Mouse (Mus musculus) left cerebral cortex, postnatal 14 days (tissue): ENCODE data around the gene Ctxn2. TPM values are rescaled to one million over a fixed set of nuclear protein-coding genes. Genes with fewer than 3 reads are reported as not detected.
A peak's percentile ranks its signal among the peaks of the same experiment; 100 is the strongest.

Experiments used
- DNase-seq, 2 experiments: peaks; one replicate each; pipeline ENCODE4 v3.0.0; 2021 to 2022; ENCODE audit warnings: low spot score in 2 of 2, mixed read lengths in 1 of 2
- intact Hi-C: fragments of 180-260 bp; cut with DNase I; formaldehyde crosslinking; loops from one replicate; pipeline ENCODE4 v1.15.1; 2025
- total RNA-seq, 2 experiments: library from RNA; stranded (reverse); gene quantifications; 2 replicates each; pipeline ENCODE4 v1.2.3; 2021

The Ctxn2 gene
- total RNA-seq, 2 experiments from 2014 or later: 5.5 to 8.1 TPM

DNA sequence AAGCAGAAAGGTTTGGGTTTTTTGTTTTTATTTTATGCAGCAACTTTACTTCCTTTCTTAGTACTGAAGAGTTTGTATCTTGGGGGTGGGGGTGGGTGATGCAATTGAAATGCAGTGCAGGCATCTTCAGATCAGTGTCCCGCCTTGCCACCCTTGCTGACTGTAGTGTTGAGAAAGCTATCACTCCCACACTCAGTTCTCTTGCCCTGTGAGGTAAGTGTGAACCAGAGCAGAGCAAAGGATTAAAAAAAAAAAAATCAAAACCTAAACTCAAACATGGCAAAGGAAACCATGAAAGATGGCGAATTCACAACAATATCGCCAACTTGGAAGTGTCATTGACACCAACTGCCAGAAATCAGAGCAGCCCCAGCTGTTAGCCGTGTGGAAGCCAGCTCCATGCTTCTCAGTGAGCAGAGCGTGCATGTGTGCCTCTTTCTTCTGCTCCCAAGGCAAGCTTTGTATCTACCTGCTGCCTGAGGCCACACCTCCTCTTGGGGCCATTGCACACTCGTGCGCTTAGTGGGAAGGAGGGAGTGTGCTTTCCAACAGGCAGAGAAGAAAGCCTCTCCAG, 41.8 kb downstream of the Ctxn2 start:
- intact Hi-C loops: no loop called here
- DNase-seq: peak; percentile 13 to 26

DNA sequence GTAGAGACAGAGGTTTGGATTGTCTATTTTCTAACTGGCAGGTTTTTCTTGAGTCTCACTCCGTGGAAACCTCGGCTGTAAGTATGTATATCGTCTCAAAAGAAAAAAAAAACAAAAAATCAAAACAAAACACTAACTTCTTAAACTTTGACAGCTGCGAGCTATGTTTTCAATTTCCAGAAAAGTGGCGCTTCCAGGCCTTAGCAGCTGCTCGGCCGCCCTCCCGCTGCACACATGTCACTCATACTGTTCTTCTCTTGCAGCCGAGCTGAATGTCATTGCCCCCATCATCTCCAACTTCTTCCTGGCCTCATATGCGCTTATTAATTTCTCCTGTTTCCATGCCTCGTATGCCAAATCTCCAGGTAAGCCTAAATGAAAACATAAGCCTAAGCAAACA, 51.4 kb downstream of the Ctxn2 start:
- intact Hi-C loops: loop anchor here (2.0 to 10.0 kb wide), 2 partner anchors 131 to 1083 kb away; no protein-coding TSS in a partner anchor
- DNase-seq: no peak

DNA sequence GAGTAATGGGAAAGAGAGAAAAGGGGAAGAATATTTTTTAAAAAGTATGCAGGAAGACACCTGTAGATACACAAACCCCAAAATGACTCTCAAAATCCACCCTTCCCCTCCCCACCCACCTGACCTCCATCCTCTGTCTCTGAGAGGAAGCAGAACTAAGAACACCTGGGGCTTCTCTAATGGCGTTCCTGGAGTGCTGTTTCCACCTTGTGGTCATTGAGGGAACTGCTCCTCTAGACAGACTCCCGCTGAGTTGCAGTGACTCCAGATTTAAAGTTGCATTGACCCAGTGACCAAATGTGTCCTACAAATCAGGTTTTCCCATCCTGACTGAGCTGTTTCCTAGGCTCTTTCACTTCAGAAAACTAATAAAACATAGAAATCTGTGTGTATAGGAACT, 52.7 kb downstream of the Ctxn2 start:
- intact Hi-C loops: loop anchor here (2.0 to 10.0 kb wide), 2 partner anchors 132 to 1084 kb away; no protein-coding TSS in a partner anchor
- peak; percentile 69 to 75 for DNase-seq

DNA sequence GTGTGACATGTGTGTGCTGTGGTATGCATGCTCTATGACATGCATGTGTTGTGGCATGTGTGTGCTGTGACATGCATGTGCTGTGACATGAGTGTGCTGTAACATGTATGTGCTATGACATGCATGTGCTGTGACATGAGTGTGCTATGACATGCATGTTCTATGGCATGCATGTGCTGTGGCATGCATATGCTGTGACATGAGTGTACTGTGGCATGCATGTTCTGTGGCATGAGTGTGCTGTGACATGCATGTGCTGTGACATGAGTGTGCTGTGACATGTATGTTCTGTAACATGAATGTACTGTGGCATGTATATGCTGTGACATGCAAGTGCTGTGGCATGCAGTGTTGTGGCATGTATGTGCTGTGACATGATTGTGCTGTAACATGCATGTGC, 56.4 kb downstream of the Ctxn2 start:
- DNase-seq: no peak
- intact Hi-C loops: no loop called here

DNA sequence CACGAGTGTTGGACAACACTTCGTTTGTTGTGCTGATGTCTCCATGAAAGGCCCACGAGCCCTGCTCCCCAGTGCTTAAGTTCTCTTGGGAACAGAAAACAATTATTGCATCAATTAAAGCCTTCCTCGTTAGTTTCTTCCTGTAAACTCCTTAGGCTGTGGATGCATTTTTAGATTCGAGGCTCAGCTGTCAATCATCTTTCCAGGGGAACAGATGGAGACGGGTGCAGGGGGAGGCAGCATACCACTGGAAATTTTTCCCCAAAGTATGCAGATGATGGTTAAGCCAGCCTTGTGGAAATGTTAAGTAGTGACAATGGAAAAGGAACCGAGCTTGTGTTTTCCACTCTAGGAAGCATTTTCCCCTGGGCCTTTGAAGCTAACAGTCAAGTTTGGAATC, 60.3 kb downstream of the Ctxn2 start:
- intact Hi-C loops: no loop called here
- DNase-seq: peak in 1 of 2 experiments; percentile 7

Other genes with a start within 250 kb of the Ctxn2 start
- under 1 TPM; 0.18 to 0.27 TPM for gene Slc24a5, start 68.6 kb upstream of the Ctxn2 start, total RNA-seq
- gene Myef2, start 13.0 kb upstream of the Ctxn2 start, total RNA-seq: 10 to 100 TPM; 96.5 to 98.4 TPM
- gene Slc12a1, start 15.8 kb downstream of the Ctxn2 start, total RNA-seq: under 1 TPM; 0.06 to 0.07 TPM
- gene Dut, start 110.5 kb downstream of the Ctxn2 start, total RNA-seq: 10 to 100 TPM; 27.6 to 29.0 TPM